Mouse (Mus musculus): ENCODE measurements at regions not wholly inside any gene's neighbourhood (a gene's known extent, or its start where the extent isn't known, plus 50 kb on each side); places are given as distances from the start of the nearest gene placed in this dataset.

GRCm38 (mm10) chr2:110541358-110541737, 55.8 kb upstream of the Slc5a12 start:
- no peaks in the 10 kb centered on the region for H3K4me1 ChIP-seq (ENCODE audit: control insufficient read depth, insufficient read depth, insufficient read length, low read length)
- no peaks in the 10 kb centered on the region for H3K36me3 ChIP-seq (ENCODE audit: control insufficient read depth, insufficient read depth, low read length)
- no peak overlapping the region for H3K27ac ChIP-seq (ENCODE audit: insufficient read depth, low read depth, low read length)
- H3K27me3 ChIP-seq (ENCODE audit: control insufficient read depth, insufficient read depth, low read length), result no peaks in the 10 kb centered on the region
- TF ChIP-seq CTCF (IDR thresholded peaks at IDR 0.05; ENCODE audit: extremely low read depth, insufficient read length, insufficient replicate concordance, low read depth, low read length), result no peak
- no peak for TF ChIP-seq POLR2A (IDR thresholded peaks at IDR 0.05; ENCODE audit: low read depth, low read length)
- 91% methylated on average over 5 of the region's 5 CpGs for WGBS
- H3K4me3 ChIP-seq (ENCODE audit: low read depth, low read length), result no peak overlapping the region
